Mouse (Mus musculus) spleen, adult 12 weeks (tissue): ENCODE results near the gene Rhof.

Source experiments
- DNase-seq: peaks from one replicate; pipeline ENCODE4 v3.0.0; 2022; ENCODE audit warnings: low spot score

The Rhof gene

DNA sequence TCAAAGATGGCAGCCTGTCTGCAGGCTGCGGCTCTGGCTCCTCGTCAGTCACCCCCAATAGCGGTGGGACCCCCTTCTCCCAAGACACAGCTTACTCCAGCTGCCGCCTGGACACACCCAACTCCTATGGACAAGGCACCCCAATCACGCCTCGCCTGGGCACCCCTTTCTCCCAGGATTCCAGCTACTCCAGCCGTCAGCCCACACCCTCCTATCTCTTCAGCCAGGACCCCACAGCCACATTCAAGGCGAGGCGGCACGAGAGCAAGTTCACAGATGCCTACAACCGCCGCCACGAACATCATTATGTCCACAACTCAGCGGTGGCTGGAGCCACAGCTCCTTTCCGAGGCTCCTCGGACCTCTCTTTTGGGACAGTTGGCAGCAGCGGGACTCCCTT is 15.1 kb upstream of the Rhof start:
- no peak for DNase-seq

GRCm38 (mm10) chr5:123146357-123146756 is 13.9 kb upstream of the Rhof start:
- no peak for DNase-seq

DNA sequence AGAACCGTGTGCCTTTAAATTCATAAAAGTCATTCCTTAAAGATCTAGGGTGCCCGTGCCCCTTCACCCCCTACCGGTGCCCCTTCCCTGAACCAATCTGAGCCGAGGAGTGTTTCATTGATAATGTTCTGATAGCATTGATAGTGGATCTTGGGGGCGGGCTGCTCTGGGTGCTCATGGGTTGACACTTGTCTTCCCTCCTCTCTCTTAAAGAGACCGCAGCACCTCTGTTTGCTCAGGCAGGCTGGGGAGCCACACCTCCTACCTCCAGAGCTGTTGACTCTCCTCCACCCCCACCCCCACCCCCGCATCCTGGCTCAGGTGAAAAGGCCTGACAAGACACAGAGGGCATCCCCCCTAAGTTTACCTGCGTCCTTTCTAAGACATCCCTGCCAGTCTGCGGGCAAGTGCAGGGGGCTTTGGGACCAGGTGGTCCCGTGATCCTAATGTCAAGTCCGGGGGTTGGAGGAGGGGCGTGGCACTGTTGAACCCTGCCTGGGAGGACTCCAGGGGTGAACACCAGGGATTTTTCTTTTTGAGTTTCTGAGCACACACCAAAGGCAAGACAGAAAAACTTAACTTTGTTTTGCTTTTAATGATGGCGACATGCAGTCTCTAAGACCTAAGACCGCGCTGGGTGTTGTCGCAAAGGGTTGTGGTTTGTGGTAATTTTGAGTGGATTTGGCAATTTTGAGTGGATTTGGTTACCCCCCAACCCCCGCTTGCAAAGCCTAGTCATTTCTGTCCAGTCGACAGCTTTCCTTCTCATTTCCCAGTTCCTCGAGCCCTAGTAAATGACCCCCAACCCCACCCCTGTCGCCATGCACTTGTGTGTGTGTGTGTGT is 12.5 kb upstream of the Rhof start:
- DNase-seq: no peak

DNA sequence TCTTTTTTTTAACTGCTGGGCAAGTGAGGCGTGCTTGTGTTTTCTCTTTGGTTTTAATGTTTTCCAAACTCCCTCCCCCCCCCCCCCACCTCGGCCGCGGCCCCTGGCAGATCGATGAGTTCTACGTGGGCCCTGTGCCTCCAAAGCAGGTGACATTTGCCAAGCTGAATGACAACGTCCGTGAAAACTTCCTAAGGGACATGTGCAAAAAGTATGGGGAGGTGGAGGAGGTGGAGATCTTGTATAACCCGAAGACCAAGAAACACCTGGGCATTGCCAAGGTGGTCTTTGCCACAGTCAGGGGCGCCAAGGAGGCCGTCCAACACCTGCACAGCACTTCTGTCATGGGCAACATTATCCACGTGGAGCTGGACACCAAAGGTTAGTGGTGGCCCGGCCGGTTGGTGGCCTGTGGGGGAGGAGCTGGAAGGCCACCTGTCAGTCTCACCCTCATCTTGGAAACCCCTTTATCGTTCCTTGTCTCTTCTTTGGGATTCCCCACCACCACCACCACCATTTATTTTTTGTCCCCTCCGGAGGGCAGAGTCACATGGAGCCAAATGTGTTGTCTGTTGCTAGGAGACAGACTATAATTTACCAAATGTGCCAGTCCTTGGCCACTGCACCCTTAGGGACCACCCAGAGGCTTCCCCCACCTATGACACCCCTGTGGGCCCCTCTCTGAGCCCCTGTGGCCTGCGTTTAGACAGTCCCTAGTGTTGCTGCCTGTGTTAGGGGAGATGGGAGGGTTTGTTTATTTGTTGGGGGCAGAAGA is 11.7 kb upstream of the Rhof start:
- DNase-seq: no peak

- no peak for DNase-seq
These were observed 10.9 kb upstream of the Rhof start for GRCm38 (mm10) chr5:123143251-123143970.

DNA sequence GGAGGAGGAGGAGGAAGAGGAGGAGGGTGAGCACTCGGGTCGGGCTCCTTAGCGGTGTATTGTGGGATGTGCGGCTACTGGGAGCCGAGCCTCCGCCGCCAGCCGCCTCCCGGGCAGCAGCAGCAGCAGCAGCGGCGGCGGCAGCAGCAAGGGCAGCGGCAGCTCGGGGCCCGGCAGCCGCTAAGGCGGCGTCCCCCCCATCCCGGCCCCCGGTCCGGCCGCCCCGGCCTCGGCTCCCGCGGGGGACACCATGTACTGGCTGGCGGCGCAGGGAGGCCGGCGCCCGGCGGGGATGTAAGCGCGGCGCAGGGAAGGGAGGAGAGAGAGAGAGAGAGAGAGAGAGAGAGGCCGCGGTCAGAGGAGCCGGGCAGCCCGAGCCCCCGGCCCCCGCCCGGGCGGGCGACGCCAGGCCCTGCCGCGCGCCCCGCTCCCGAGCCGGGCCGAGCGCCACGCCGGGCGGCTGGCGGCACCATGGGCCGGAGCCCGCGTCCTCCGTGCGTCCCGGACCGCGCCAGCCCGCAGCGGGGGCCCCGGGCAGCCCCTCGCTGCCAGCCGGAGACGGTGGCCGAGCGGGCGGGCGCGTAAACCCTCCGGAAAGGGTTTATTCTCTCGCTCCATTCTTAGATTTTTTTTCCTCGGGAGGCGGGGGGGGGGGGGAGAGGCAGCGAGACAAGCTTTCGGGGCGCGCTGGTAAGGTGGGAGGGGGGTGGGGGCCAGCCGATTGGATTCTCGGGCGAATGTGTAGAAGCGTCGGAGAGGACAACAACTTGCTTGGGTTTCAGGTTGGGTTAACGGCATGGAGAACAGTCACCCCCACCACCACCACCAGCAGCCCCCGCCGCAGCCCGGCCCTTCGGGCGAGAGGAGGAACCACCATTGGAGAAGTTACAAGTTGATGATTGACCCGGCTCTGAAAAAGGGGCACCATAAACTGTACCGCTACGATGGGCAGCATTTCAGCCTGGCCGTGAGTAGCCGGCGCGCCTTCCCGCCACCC is 10.0 kb upstream of the Rhof start, which contains the start of gene Setd1b:
Setd1b (plus strand) TSS at position 33 of the 997 bp plus-strand sequence.
- no peak for DNase-seq

DNA sequence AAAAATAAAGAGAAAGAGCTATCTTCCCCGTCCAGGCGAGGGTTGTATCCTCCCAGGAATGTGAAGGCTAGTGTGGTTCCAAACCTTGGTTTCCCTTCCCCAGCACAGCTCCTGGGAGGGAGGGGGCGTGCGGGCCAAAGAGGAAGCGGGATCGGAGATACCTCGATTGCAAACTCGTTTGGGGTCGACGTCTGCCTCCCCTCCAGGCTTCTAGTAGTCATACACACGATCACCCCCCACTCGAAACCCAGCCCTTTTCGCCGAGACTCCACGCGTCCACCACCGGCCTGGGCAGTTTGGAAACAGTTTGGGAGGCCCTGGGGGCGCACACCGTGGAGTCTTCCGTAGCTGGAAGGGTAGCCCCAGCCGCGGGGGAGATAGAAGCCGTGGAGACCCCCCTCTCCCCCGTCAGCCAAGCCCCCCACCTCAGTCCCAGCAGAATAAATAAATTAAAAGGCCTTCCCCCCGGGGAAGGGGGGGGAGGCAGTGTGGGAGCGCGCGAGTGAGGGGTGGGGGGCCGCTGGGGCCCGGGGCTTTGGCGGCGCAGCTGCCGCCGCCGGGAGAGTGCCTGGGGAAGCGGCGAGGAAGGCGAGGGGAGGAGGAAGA is 9.2 kb upstream of the Rhof start:
- no peak for DNase-seq

DNA sequence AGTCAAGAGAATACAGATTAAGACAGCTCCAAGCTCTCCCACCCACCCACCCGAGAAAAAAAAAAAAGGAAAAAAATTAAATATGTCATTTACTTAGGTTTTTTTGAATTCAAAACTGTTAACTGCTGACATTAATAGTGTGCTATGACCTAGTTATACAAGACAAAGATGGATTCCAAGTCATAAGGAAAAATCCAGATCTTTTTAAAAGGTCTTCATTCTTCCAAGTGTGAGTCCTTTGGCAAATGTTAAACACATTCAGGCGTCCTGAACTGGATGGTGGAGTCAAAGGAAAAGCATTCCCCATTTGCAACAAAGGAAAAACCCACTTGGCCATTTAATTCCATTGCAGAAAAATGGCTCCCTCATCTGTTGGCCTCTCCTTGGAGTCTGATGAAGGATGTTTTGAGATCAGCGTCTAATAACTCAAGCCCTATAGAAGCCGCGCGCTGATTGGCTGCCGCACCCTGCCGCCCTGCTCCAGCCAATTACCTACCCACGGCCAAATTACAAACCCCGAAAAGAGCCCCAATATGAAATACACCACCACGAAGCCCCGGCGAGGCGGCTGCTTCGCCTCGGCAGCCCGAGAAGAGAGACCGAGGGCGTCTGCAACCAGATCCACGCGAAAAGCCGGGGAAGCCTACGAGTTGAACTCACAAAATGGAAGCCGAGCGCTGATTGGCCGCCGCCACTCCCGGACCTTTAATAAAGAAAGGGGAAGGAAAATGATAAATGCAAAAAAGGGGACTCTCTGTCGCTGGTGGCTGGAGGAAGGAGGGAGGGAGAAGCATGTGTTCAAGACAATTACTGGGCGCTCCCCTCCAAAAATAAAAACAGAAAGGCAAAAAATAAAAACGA is 8.4 kb upstream of the Rhof start:
- DNase-seq: peak; percentile 88

DNA sequence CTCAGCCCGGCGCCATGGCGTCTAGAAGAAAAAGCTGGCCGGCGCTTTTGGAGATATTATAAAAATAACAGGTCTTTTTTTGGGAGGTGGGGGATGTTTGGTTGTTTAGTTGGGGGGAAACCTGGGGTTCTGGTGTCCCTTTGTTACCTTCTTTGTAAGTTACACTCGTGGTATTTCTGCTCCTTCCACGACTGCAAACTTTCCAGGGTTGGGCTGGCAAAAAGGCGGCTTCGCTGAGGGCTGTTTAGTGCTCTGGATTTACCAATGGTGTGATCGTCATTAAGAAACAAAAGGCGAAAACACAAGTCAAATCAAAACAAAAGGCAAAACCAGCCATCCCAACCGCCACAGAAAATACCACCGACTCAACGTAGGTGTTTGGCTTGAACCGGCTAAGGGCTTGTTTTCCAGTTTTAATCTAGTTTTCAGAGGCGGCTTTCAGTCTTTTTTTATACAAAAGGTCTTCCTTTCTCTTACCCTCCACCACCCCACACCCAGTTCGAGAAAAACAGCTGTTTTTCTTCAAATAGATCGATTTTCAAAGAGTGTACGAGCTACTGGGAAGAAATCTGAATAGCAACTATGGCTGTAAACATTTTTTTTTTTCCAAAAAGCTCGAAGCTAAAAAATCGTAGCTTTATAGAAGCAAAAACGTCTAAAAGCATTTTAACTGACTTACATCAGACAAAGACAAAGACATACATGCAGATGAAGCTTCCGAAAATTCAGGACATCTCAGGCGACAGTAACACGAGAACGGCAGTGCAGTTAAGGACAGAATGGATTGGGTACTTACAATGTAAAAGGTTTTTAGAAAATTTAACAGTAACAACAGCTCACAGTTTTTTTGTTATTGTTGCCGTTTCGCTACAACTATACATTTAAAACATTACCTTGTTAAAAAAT is 7.5 kb upstream of the Rhof start:
- DNase-seq: no peak

DNA sequence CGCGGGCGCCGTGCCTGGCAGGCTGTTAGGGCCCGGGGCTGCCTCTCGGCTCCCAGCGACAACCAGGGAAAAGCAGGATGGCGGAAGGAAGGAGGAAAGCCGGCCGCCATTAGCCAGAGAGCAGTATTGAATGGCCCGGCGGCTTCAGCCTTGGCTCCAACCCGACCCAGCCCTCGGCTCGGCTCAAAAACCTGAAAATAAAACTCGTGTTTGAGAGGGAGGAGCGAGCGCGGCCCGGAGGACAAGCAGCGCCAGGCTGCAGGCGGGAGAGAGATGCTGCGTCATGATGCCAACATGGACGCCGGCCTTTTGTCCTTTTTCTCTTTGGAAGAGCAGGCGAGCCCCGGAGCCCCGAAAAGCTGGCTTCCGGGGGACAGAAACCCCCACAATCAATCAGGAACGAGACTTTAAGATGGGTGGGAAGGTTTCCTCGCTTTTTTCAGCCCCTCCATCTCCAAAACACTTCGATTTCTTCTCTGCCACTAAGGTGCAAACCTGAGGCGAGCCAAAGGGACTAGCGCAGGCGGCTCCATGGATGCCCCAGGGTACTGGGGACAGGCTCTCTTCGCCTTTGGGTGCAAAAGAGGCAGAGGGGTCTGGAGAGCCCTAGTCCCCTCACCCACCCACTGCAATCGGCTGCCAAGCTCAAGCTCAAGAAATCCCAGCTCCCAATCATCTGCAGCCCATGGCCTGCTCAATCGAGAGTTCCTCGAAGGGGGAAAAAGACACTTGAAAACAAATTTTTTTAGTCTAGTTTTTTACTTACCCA is 6.6 kb upstream of the Rhof start:
- peak; percentile 76 for DNase-seq

GRCm38 (mm10) chr5:123138230-123138911 is 5.9 kb upstream of the Rhof start:
- DNase-seq: peak; percentile 45

GRCm38 (mm10) chr5:123137910-123138229 is 5.4 kb upstream of the Rhof start:
- DNase-seq: no peak

GRCm38 (mm10) chr5:123137044-123137909 is 4.8 kb upstream of the Rhof start:
- DNase-seq: peak; percentile 67

DNA sequence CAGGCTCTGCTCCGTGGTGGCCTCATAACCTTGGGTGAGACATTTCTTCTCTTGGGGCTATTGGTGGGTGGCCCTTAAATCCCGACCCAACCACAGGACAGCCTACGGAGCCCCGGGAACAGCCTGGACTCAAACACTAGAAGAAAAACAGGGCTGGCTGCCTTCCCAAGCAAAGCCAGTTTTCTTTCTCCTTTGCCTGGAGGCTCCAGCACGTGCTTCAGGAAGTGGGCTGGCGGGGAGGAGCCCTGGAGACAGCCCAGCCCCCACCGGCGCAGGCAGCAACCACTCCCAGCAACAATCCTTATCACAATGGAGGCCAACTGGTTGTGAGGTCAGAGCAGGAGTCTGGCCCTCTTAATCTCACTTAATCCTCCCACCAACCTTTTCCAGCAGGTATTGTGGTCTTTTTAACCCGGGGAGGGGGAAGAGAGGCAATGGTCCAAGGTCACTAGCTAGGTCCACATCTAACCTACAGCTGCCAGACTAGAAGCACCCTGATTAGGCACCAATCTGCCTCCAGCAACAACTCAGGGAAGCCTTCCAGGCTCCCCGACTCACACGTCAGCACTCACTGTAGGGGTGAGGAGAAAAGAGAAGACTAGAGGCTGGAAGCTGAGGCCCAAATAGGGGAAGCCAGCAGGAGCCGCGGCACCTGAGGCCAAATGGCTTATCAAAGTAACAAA is 4.0 kb upstream of the Rhof start:
- peak; percentile 72 for DNase-seq

DNA sequence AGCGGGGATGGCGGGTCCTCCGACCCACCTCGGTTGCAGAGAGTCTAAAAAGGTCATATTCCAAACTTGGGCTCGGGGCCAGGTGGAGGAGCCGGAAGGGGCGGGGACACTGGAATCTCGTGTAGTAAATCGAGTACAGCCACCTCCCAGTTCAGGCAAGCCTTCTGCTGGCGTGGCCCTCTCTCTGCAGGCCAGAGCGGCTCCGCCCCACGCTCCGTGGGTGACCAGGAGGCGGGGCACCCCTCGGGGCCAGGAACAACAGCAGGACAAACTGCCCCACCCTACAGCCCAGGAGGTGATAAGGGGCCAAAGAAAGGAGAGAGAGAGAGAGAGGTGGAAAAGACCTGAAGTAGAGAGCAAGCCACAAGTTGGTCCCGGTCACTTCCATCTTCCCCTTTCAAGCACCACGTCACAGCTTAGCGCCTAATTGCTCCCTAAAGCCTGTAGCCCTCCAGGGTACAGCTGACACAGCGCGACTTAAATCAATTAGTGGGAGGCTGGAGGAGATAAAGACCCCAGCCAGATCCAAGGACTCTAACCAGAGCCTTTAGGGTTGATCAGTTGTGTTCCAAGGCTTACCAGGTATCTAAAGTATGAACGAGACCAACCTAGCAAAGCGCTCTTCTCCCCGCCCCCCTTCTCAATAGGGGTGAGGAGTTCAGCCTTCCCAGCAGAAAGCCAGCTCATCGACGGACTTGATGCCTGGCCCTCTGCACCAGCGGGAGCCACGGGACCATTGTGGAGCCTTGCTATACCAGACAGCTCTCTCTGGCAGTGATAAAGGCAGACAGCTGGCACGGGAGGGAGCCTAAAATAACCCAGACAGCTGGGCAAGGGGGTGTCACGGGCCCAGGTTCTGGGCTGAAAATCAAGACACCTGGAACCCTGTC is 3.2 kb upstream of the Rhof start:
- peak; percentile 56 for DNase-seq
